Mouse (Mus musculus) small intestine, adult 10 weeks (tissue): ENCODE data around the gene Zbed5. TPM values are rescaled to one million over a fixed set of nuclear protein-coding genes. Genes with fewer than 3 reads are reported as not detected.

Source experiments
- polyA plus RNA-seq: library from polyadenylated mRNA; stranded (reverse); fragments of 350-450 nt; fragmentation: Illumina TruSeq; extraction: RNeasy Lipid Tissue Mini Kit (QIAGEN cat#74804); gene quantifications from one replicate; pipeline ENCODE4 v1.2.3, GENCODE M21; 2014; ENCODE audit warnings: low replicate concordance

The Zbed5 gene
- 0.52 TPM for polyA plus RNA-seq

DNA sequence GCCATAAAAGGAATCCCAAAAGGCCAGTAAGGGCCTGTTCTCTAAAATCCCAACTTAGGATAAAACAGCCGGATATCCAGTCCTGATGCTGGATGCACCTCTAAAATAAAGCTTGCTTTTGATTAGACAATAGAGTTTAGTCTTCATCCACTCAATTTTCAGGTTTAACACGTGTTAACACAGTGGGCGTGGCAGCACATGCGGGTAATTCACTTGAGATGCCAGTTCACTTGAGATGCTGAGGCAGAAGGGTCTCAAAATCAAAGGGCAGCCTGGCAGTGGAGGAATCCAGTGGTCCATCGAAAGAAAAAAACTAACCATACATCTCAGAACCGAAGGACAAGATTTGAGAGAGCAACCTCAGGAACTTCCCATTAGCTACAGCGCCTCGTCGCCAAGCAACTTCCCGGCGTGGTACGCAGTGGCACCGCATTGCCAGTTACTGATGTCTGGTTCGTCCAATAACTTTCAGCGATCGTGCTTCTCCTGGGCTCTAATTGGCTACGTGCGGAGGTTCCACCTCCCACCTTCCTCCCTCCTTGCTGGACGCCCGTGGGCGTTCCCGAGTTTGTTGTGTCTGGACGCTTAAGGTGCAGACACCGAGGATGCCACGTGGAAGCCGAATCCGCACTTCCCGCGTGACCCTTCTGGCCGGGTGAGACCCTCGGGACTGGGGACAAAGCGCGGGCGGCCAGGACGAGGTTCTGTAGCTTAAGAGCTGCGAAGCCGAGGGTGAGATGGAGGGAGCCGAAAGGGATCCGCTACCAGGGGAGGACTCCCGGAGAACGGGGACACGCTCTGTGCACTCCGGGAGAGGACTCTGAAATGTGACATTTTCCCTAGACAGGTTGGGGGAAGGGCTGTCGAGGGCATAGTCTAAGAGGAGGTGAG is at the start of gene Zbed5:
Gene Zbed5 (plus strand): TSS at position 526 of the 891 bp plus-strand sequence.

GRCm38 (mm10) chr5:129846752-129847557 is 48.6 kb upstream of the Zbed5 start, which contains the start of gene Sumf2:
Gene Sumf2 (plus strand): TSS chr5:129846986.

GRCm38 (mm10) chr5:129886911-129887636 is 8.4 kb upstream of the Zbed5 start, which contains the start of gene Chchd2:
Gene Chchd2 (minus strand): TSS chr5:129887470.

GRCm38 (mm10) chr5:129898449-129898848 is 2.9 kb downstream of the Zbed5 start, which contains the start of gene Phkg1:
Gene Phkg1 (minus strand): TSS chr5:129898549.

GRCm38 (mm10) chr5:129908242-129908965 is 12.9 kb downstream of the Zbed5 start, which contains the start of gene Nupr1l:
Gene Nupr1l (plus strand): TSS chr5:129908540.

GRCm38 (mm10) chr5:129941495-129942045 is 46.0 kb downstream of the Zbed5 start, which contains the start of gene Vkorc1l1:
Gene Vkorc1l1 (plus strand): TSS chr5:129941970.

Other genes with a start within 250 kb of the Zbed5 start
- gene Zfp11, start 225.6 kb upstream of the Zbed5 start, polyA plus RNA-seq = 1.4 TPM
- not detected for gene Sept14, start 187.2 kb upstream of the Zbed5 start, polyA plus RNA-seq
- 45.0 TPM for gene Mrps17, start 180.2 kb upstream of the Zbed5 start, polyA plus RNA-seq
- gene Nipsnap2, start 170.7 kb upstream of the Zbed5 start, polyA plus RNA-seq = 28.0 TPM
- gene Psph, start 108.3 kb upstream of the Zbed5 start, polyA plus RNA-seq = 1.3 TPM
- gene Sumf2, start 48.7 kb upstream of the Zbed5 start, polyA plus RNA-seq = 0.71 TPM
- gene Chchd2, start 8.3 kb upstream of the Zbed5 start, polyA plus RNA-seq = 598 TPM
- gene Phkg1, start 2.8 kb downstream of the Zbed5 start, polyA plus RNA-seq = 0.30 TPM
- gene Nupr1l, start 12.8 kb downstream of the Zbed5 start, polyA plus RNA-seq = not detected
- gene Vkorc1l1, start 46.2 kb downstream of the Zbed5 start, polyA plus RNA-seq = 70.7 TPM
- 9.5 TPM for gene Gusb, start 107.3 kb downstream of the Zbed5 start, polyA plus RNA-seq
- gene Asl, start 133.5 kb downstream of the Zbed5 start, polyA plus RNA-seq = 2.0 TPM
- gene Crcp, start 133.6 kb downstream of the Zbed5 start, polyA plus RNA-seq = 8.9 TPM
- 6.3 TPM for gene Tpst1, start 177.6 kb downstream of the Zbed5 start, polyA plus RNA-seq
- gene Kctd7, start 249.1 kb downstream of the Zbed5 start, polyA plus RNA-seq = 0.33 TPM